Mouse (Mus musculus) G1E-ER4 (cell line): Measurements from ENCODE around the gene Clec4f. TPM values are rescaled to one million over a fixed set of nuclear protein-coding genes. Genes with fewer than 3 reads are reported as not detected.

ENCODE experiments used
- GATA1 ChIP-seq: IDR thresholded peaks from one replicate; pipeline ENCODE4 v1.8.0; 2012; ENCODE audit warnings: low read length, inconsistent platforms
- polyA plus RNA-seq: library from polyadenylated mRNA; stranded (reverse); fragments of >175 nt; gene quantifications from 2 replicates; pipeline ENCODE4 v1.2.3, GENCODE M21; 2012

Gene Clec4f
- polyA plus RNA-seq, 1 experiment, result not detected

DNA sequence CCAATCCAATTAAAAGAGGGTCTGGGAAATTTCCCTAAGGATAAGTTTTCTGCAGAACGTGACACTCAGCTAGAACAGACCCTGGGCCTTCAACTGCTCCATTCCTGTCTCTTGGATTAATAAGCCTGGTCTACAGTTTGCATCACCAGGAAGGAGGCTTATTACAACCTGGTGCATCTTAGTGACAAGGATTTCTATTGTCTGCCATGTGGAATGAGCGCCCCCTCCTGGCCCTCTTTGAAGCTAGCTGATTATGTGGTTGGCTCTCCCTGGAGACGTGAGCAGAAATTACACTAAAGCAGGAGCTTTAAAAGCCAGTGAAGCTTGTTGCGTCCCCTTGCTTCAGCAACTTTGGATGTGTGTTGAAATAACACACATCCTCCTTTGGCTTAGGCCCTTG, 17.4 kb upstream of the Clec4f start:
- TF ChIP-seq GATA1, result no peak

DNA sequence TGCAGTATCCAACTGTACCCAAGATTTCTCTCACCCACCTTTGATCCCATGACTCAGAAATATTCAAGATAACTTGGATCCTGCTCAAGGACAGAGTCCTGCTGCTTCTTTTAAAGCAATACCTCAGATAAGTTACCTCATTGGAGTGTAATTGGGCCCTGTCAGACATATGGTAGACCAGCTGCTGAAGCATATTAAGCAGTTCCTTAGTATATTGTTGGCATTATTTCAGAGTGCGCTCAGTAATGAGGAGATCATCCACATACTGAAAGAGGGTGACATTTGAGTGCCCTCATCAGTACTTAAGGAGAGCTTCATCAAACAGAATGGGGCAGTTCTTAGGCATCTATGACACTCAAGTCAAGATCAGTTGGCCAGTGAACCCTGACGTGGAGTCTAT, 9.0 kb upstream of the Clec4f start:
- TF ChIP-seq GATA1, result no peak

DNA sequence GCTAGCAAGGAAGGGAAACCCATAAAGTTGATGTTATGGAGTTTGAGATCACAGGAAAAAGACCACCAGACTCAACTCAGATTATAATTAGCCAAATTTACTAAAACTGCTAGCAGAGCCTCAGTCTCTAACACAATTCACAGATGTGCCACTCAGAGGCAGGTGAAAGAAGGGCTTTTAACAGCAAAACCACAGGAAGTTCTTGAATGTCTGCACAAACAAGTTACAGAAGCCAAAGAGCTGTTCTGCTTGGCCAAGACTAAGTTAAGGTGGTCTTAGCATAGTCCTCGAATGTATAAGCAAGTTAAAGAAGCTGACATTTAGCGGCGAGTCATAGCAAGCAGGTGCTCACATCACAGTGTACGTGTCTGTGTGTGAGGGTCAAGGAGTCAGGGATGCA, 4.8 kb upstream of the Clec4f start:
- TF ChIP-seq GATA1, result no peak

DNA sequence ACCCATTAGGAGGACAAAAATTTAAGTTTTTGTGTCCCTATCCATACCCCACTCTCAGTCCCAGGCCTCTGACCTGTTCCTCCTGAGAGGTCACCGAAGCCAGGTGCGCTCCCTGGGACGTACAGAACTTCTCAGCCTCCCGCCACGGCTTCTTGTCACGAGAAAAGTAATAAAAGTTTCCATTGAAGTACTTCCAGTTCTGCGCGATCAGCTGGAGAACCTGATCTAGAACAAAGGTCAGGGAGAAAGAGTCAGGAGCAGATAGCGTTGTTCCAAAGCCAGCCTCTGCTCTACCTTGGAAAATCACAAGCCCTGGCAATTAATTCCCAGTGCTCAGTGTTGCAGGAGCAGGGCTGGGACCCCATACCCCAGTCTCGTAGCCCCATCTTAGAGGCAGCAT, 9.3 kb downstream of the Clec4f start:
- TF ChIP-seq GATA1, result no peak

DNA sequence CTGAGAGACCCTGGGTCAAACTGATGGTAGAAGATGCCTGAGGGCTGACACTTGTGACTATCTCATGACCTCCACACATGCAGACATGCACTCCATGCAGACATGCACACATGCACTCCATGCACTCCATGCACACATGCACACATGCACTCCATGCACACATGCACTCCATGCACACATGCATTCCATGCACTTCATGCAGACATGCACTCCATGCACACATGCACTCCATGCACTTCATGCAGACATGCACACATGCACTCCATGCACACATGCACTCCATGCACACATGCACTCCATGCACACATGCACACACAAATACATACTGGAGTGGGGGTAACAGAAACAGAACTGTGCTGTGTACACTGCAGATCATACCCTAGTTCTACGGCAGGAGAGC, 20.7 kb downstream of the Clec4f start:
- no peak for TF ChIP-seq GATA1

DNA sequence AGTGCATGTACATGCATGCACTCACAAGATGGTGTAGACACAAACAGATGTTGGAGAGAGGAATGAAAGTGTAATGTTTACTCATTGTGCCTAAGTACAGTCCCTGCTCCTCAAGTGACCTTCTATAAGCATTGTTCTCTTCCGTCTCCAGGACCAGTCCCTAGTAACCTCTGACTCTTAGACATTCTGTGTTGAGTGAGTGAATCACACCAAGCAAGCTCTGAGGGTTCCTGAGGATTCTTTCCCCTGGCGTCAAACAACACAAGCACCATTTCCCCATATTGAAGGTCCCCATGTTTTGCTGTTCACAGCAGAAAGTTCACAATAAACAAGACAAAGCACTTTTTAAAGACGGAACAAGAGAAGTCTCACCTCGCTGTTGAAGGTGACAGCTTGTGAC, 24.2 kb downstream of the Clec4f start:
- no peak for TF ChIP-seq GATA1

DNA sequence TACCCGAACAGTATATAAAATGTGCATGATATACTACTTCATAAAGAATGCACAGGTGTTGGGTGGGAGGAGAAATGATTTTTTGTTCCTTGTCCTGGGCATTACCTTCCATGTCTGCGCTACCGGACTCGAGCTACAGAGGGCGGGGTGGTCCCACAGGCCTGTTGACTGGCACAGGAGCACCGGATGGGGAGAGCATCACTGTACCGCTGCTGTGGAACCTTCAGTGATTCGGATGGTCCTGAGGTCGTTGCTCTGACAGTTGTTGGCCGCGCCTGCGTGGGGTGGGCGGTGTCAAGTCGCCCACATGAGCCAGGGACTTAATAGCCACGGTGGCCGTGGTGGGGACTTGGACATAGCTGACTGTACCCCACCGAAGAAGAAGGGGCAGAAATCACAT, 29.2 kb downstream of the Clec4f start:
- TF ChIP-seq GATA1, result no peak

DNA sequence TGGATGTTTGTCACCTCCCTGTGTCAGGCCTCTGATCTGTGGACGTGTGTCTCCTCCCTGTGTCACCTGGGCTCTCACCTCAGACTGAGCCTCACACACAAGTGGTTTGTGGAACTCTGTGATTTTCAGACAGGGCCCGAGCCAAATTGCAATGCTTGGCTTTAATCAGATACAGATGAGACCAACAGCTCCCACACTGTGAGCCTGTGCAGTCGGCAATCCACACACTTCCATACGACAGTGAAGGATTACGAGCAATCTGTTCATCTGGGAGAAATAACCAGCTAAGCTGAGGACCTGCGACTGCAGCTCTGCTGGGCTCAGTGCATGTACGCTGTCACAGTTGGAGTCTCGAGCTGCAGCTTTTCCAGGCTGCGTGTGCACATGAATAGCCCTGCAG, 36.0 kb downstream of the Clec4f start:
- TF ChIP-seq GATA1, result no peak

DNA sequence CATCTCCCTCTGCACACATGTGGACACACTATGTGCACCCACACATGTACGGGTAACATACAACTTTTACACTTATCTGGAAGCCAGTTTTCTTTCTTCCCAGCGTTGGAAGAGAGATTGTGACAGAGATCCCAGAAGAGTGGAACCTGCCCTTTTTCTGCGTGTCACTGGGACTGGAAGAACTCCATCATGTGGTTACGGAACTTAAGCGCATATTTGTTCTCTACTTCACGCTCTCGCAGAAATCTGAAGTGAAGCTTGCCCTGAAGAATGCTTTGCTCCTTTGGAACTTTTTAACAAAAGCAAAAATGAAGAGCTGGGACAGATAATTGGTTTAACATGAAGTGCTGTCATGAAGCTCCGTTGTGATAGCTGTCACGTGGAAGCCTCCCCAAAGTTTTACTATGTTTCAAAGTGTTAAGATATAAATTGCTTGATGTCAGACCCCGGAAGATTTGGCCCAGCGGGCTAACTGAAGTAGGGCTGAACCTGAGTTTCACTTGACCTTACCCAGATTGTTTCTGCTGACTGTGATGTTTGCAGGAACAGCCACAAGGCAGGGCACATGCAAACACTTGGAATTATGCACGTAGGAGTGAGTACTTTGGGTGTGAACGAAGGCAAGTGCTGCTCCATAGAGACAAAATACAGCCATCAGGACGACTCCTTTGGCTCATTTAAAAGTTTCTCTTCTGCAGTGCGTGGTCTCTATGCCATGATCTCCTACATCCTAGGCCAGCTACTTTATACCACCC, 38.2 kb downstream of the Clec4f start:
- no peak for TF ChIP-seq GATA1

DNA sequence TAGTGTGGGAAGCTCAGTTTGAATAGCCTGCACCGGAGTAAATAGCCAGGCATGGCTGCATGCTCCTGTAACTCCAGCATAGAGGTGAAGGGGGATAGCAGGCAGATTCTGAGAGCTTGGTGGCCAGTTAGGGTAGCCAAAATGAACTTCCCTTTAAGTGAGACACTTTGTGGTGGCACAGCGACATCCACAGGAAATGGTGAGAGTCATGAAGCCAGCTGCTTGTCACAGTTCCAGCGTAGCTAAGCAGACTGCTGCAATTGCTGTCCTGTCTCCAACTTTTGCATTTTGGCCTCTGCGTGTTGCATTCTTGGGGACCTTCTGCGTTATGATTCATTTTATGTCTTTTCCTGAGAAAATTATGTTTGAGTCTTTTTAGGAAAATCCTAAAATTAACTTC, 39.5 kb downstream of the Clec4f start:
- no peak for TF ChIP-seq GATA1

DNA sequence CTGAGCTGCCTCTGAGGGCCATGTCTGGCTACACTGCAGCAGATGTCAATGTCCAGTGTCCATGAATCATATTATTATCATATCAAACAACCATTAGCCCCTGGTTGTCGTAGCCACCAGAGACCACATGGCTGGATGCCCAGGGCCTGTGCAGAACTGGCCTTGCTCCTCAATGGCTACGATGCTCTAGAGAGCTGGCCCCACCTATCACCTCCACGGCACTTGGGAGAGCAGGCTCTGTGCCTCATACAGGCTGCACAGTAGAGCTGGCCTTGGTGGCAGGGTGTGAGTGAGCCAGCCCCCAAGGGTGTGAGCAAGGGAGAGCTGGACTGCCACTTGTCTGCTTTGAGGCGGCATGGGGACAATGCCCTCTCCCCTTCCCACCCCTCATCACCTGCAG, 41.5 kb downstream of the Clec4f start:
- TF ChIP-seq GATA1, result no peak

DNA sequence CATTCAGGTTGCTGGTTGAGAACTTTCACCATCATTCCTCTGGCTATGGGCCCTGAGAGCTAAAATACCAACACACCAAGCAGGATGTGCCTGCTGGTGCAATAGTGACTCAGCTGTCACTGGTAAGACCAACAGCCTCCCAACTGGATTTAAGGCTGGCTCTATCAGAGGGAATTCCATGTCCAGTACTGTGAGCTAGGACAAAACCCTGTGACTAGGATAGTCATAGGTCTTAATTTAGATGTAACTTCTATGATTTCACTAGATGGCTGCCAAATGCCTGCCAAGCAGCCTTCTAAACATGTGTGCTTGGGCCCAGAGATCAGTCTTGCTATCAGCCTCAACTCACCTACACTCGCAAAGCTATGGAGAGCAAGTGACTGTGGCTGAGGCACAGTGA, 43.0 kb downstream of the Clec4f start:
- TF ChIP-seq GATA1, result no peak

DNA sequence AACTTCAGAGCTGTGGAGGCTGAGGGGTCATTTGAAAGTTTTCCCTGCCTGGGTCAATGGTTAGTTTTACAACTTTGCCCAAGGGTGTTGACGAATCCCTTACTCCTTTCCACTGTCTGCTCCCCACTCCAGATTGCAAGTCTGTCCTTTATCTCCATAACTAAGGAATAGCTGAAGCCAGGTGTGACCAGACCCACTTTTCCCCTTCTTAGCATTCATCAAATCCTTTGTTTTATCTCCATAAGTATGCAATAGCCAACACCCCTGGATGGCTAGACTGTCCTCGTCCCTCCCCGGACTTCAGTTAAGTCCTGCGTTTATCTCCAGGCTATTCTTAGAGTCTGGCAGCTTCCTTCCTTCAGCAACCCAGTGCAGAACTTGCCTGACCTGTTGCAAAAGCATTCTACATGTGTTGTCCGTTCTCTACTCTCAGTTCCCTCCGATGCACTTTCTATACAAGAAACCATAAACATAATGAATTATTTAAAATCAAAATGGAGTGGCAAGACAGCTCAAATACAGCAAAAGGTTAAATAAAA, 56.3 kb downstream of the Clec4f start:
- no peak for TF ChIP-seq GATA1

DNA sequence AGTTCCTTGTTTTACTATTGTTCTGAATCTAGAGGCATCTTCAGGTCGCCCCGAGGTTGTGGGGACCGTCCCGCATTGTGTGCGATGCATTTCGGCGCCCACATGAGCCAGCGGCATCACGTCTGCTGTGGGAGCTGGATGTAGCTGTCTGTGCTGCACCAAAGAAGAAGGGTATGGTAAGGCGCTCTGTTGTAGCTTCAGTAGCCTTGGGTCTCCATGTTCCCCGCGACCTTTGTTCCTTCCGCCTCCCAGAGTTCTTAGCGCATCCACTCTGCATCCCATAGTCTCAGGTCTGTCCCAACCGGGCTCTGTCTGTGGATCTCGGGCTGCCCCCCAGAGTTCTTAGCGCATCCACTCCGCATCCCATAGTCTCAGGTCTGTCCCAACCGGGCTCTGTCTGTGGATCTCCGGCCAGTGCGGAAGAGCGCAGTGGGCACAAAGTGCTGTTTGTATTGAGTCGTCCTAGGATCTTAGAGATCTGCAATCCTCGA, 56.9 kb downstream of the Clec4f start:
- no peak for TF ChIP-seq GATA1

DNA sequence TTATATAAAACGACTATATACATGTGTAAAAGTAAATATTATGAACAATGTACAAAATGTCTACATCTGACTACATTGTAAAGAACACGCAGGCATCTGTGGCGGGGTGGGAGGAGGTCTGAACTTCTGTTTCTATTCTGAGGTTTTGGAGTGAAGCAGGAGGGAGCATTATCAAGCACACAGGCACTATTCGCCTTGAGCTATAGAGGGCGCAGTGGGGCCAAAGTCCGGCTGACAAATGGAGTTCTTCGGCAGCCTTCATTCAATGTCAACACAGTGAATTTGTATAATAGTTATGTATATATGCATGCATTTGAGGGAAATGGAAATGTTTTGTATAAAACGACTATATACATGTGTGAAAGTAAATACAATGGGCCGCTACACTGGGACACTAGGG, 57.3 kb downstream of the Clec4f start:
- no peak for TF ChIP-seq GATA1

DNA sequence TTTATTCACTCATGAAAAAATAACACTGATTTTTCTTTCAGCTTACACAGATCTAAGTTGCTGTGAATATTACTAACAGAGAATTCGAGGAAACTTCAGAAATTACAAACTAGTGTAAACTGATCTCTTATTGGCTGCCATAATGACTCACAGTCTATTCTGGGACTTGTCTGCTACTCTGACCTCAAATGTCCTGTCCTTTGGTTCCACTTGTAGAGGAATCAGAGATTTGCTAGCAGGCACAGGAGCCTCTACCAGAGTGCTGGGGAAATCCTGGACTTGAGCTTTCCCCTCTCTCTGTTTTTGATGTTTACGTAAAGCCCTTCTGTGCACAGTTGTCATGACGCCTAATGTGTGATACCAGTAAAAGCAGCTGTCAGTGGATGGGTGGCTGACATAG, 58.0 kb downstream of the Clec4f start:
- no peak for TF ChIP-seq GATA1

DNA sequence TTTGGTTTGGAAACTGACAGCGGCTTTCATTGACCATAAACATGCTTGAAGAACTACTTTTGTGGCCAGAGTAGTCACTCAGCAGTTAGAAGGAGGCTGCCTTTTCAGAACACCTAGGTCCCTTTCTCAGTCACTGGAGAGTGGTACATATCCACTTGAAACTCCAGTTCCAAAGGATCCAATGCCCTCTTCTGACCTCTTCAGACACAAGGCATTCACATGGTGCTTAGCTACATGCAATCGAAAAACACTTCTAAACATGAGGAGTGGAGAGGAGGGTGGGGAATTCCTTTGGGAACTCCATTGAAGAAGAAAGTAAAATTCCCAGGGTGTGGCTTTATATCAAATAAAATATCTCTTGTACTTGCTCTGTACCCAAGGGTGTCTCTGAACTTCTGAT, 61.0 kb downstream of the Clec4f start:
- TF ChIP-seq GATA1, result no peak

Other genes with a start within 250 kb of the Clec4f start
- 36.2 and 60.4 TPM in 2 replicates for gene Tet3, start 197.1 kb downstream of the Clec4f start, polyA plus RNA-seq
- 6.7 and 8.9 TPM in 2 replicates for gene Dguok, start 149.2 kb downstream of the Clec4f start, polyA plus RNA-seq
- not detected in 2 replicates for gene Actg2, start 119.9 kb downstream of the Clec4f start, polyA plus RNA-seq
- gene Stambp, start 83.5 kb downstream of the Clec4f start, polyA plus RNA-seq, result 1.2 and 1.6 TPM in 2 replicates
- not detected in 2 replicates for gene Cd207, start 21.7 kb upstream of the Clec4f start, polyA plus RNA-seq
- not detected in 2 replicates for gene Vax2, start 55.1 kb upstream of the Clec4f start, polyA plus RNA-seq
- not detected in 2 replicates for gene Atp6v1b1, start 86.8 kb upstream of the Clec4f start, polyA plus RNA-seq
- gene Ankrd53, start 106.5 kb upstream of the Clec4f start, polyA plus RNA-seq, result not detected in 2 replicates
- 46.2 and 58.9 TPM in 2 replicates for gene Tex261, start 119.6 kb upstream of the Clec4f start, polyA plus RNA-seq
- gene Nagk, start 138.8 kb upstream of the Clec4f start, polyA plus RNA-seq, result 6.5 and 8.1 TPM in 2 replicates
- 9.5 and 13.9 TPM in 2 replicates for gene Paip2b, start 175.6 kb upstream of the Clec4f start, polyA plus RNA-seq
- 3.5 and 4.3 TPM in 2 replicates for gene Zfp638, start 210.9 kb upstream of the Clec4f start, polyA plus RNA-seq